In the genomic region with DNA sequence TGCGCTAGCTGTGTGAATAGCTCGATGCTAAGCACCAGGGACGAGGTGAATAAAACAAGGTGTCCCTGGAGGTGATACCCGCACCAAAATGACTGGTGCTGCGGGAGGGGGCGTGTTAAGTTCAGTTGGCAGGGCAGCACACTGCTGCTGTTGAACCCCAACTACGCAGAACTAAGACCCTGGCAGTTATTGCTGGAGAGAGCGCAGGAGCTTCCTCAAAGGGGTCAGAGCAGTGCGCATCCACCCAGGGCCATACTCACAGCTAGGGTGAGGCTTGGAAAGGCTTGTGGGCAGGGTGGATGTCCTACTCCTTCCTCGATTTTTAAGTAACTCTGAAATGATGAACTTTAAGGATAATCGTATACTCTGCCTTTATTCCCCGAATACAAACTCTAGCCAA, we compare ENCODE assay signal across 8 mouse cellular contexts. TPM values are rescaled to one million over a fixed set of nuclear protein-coding genes. Genes with fewer than 3 reads are reported as not detected.
A peak's percentile ranks its signal among the peaks of the same experiment; 100 is the strongest.
DNase-seq lines count a peak whose midpoint lies in the region; ATAC-seq and TF ChIP-seq lines count a peak whose summit lies in the region.

No protein-coding gene starts in this region.

- DNase-seq in kidney, postnatal 4 days: no peak
- no peak for DNase-seq in layer of hippocampus, adult 11-12 months (ENCODE audit: low spot score)
- DNase-seq in frontal cortex, postnatal 14 days (ENCODE audit: low spot score in 2 of 2): no peak
- DNase-seq in layer of hippocampus, adult 9-10 months (ENCODE audit: low spot score): no peak

- H3K9me3 ChIP-seq in kidney, embryonic 16.5 days (ENCODE audit: low read length): no peaks in the 10 kb centered on the region
- H3K9me3 ChIP-seq in hindbrain, embryonic 15.5 days: no peaks in the 10 kb centered on the region
- no peaks in the 10 kb centered on the region for H3K9me3 ChIP-seq in midbrain, embryonic 15.5 days

- H3K36me3 ChIP-seq in kidney, embryonic 16.5 days (ENCODE audit: insufficient read depth, low read length): peaks cover 9% of the 10 kb centered on the region
- H3K36me3 ChIP-seq in hindbrain, embryonic 15.5 days: peaks cover 12% of the 10 kb centered on the region
- no peaks in the 10 kb centered on the region for H3K36me3 ChIP-seq in midbrain, embryonic 15.5 days (replicated peaks)

- no peak overlapping the region for H3K27ac ChIP-seq in kidney, embryonic 16.5 days (ENCODE audit: low read length)
- no peak overlapping the region; the same call in 1 of the 2 replicates for H3K27ac ChIP-seq in bone marrow, adult 2 months (ENCODE audit: control insufficient read depth, insufficient read depth, low read depth, low read length, poor library complexity)
- H3K27ac ChIP-seq in hindbrain, embryonic 15.5 days (replicated peaks): no peak overlapping the region
- no peak overlapping the region for H3K27ac ChIP-seq in midbrain, embryonic 15.5 days

- peak; percentile 28; the same call in 1 of the 2 replicates for ATAC-seq in kidney, embryonic 16.5 days (ENCODE audit: low FRiP score, low TSS enrichment)
- ATAC-seq in hindbrain, embryonic 15.5 days (ENCODE audit: low FRiP score, low read depth): peak; percentile 20; the same call in 1 of the 2 replicates
- ATAC-seq in midbrain, embryonic 15.5 days (replicated peaks): peak; percentile 50

- WGBS in kidney, embryonic 16.5 days: 21% methylated on average over 12 of the region's 12 CpGs
- 17% methylated on average over 12 of the region's 12 CpGs for WGBS in bone marrow, adult 2 months
- 20% methylated on average over 12 of the region's 12 CpGs for WGBS in hindbrain, embryonic 15.5 days
- 19% methylated on average over 12 of the region's 12 CpGs for WGBS in midbrain, embryonic 15.5 days

- peak overlapping the region; percentile 84 for H3K9ac ChIP-seq in kidney, embryonic 16.5 days (replicated peaks; ENCODE audit: low read length)
- peak overlapping the region; percentile 65 for H3K9ac ChIP-seq in hindbrain, embryonic 15.5 days
- H3K9ac ChIP-seq in midbrain, embryonic 15.5 days: peak overlapping the region; percentile 73

- H3K27me3 ChIP-seq in kidney, embryonic 16.5 days (ENCODE audit: insufficient read depth, low read length): peaks cover 13% of the 10 kb centered on the region; the same call in 1 of the 2 replicates
- H3K27me3 ChIP-seq in hindbrain, embryonic 15.5 days: 0 out of 2 replicates have a peak, but pooled peaks cover 5% of the 10 kb centered on the region
- peaks cover 9% of the 10 kb centered on the region; the same call in 1 of the 2 replicates for H3K27me3 ChIP-seq in midbrain, embryonic 15.5 days (replicated peaks)

- TF ChIP-seq POLR2A in bone marrow, adult 2 months (IDR thresholded peaks at IDR 0.05; ENCODE audit: borderline replicate concordance, control insufficient read depth, low read depth, low read length): no peak

- peaks cover 13% of the 10 kb centered on the region for H3K4me1 ChIP-seq in kidney, embryonic 16.5 days (ENCODE audit: insufficient read depth, low read length)
- peaks cover 1% of the 10 kb centered on the region; the same call in 1 of the 2 replicates for H3K4me1 ChIP-seq in bone marrow, adult 2 months (ENCODE audit: control insufficient read depth, insufficient read depth, low read length)
- peaks cover 25% of the 10 kb centered on the region for H3K4me1 ChIP-seq in hindbrain, embryonic 15.5 days (replicated peaks)
- H3K4me1 ChIP-seq in midbrain, embryonic 15.5 days: peaks cover 23% of the 10 kb centered on the region

- H3K4me2 ChIP-seq in kidney, embryonic 16.5 days (replicated peaks; ENCODE audit: low read depth, low read length): peak overlapping the region; percentile 96
- H3K4me2 ChIP-seq in hindbrain, embryonic 15.5 days: peak overlapping the region; percentile 88
- peak overlapping the region; percentile 89 for H3K4me2 ChIP-seq in midbrain, embryonic 15.5 days

- TF ChIP-seq CTCF in bone marrow, adult 2 months (IDR thresholded peaks at IDR 0.05; ENCODE audit: control insufficient read depth, insufficient read depth, low read length): no peak

- H3K4me3 ChIP-seq in kidney, embryonic 16.5 days (ENCODE audit: low read length): peak overlapping the region; percentile 80
- peak overlapping the region; percentile 94 for H3K4me3 ChIP-seq in bone marrow, adult 2 months (replicated peaks; ENCODE audit: control insufficient read depth, low read depth, low read length)
- H3K4me3 ChIP-seq in hindbrain, embryonic 15.5 days: peak overlapping the region; percentile 76
- H3K4me3 ChIP-seq in midbrain, embryonic 15.5 days: peak overlapping the region; percentile 74

RNA-seq across cellular contexts. Expression of gene Hs1bp3, which starts 0.5 kb away (rescaled TPM):
- polyA plus RNA-seq in kidney, embryonic 16.5 days (2015; fragmentation: Nextera tagmentation; extraction: Ambion mirVana): 20.0 and 20.8 TPM in 2 replicates
- polyA plus RNA-seq in bone marrow, adult 2 months (2011; ENCODE audit: insufficient read depth, insufficient read length, low replicate concordance, missing spikeins): 2.3 and 3.2 TPM in 2 replicates
- polyA plus RNA-seq in hindbrain, embryonic 15.5 days (2015; fragmentation: Nextera tagmentation; extraction: Ambion mirVana): 10.2 and 10.8 TPM in 2 replicates
- 8.9 and 10.8 TPM in 2 replicates for polyA plus RNA-seq in midbrain, embryonic 15.5 days (2015; fragmentation: Nextera tagmentation; extraction: Ambion mirVana)

RNA-seq across cellular contexts. Expression of gene Gdf7, which starts 12.0 kb away (rescaled TPM):
- 1.0 and 1.1 TPM in 2 replicates for polyA plus RNA-seq in kidney, embryonic 16.5 days (2015; fragmentation: Nextera tagmentation; extraction: Ambion mirVana)
- not detected in 2 replicates for polyA plus RNA-seq in bone marrow, adult 2 months (2011; ENCODE audit: insufficient read depth, insufficient read length, low replicate concordance, missing spikeins)
- polyA plus RNA-seq in hindbrain, embryonic 15.5 days (2015; fragmentation: Nextera tagmentation; extraction: Ambion mirVana): 0.41 and 0.65 TPM in 2 replicates
- 0.19 and 0.23 TPM in 2 replicates for polyA plus RNA-seq in midbrain, embryonic 15.5 days (2015; fragmentation: Nextera tagmentation; extraction: Ambion mirVana)
